Mouse (Mus musculus): ENCODE data around the gene Fam19a1. TPM values are rescaled to one million over a fixed set of nuclear protein-coding genes. Genes with fewer than 3 reads are reported as not detected.

Fam19a1 gene
- total RNA-seq, 1 experiment from 2014 or later = 4.9 TPM

- DNase-seq = no peak
These were observed 324.9 kb downstream of the Fam19a1 start for GRCm38 (mm10) chr6:96437814-96438213.

DNA sequence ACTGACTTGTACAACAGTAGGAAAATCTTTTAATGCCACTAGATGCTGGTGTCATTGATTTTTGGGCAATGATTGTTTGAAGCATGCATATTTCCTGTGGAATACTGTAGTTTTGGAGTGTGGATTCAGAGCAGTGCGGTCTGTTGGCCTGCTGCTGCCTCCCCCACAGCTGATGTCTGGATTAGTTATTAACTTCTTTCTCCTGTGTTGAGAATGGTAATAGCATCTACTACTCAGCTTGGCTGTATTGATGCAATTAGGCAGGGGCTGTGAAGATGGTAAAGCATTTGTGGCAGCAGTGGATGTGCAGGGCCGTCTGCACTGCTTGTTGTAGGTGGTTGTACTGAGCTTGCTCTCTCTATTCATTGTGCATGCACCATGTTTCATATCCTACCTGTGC lies 326.5 kb downstream of the Fam19a1 start:
- no peak for DNase-seq

GRCm38 (mm10) chr6:96441971-96442370 lies 329.0 kb downstream of the Fam19a1 start:
- no peak for DNase-seq

GRCm38 (mm10) chr6:96447466-96447865 lies 334.5 kb downstream of the Fam19a1 start:
- DNase-seq = no peak

GRCm38 (mm10) chr6:96456266-96456665 lies 343.3 kb downstream of the Fam19a1 start:
- DNase-seq = no peak

GRCm38 (mm10) chr6:96457590-96458259 lies 344.8 kb downstream of the Fam19a1 start:
- DNase-seq = no peak

DNA sequence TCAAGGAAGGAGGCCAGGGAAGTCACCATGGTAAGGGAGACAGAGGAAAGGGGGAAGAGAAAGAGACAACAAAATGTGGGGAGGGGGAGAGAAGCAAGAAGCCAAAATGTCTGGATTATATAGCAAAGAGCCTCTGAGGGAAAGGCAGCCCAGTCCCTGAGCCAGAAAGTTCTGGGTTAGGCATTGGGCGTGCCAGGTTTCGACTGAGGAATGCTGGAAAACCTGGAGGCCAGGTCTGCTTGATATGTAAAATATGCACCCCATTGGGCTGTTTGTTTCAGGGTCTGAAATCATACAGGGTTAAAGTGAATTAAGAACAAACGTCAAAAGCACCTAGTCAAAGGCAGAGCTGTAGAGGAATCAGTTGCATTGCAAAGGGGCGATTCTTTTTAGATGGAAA lies 346.1 kb downstream of the Fam19a1 start:
- no peak for DNase-seq

- no peak for DNase-seq
These were observed 386.5 kb downstream of the Fam19a1 start for GRCm38 (mm10) chr6:96499464-96499863.

DNA sequence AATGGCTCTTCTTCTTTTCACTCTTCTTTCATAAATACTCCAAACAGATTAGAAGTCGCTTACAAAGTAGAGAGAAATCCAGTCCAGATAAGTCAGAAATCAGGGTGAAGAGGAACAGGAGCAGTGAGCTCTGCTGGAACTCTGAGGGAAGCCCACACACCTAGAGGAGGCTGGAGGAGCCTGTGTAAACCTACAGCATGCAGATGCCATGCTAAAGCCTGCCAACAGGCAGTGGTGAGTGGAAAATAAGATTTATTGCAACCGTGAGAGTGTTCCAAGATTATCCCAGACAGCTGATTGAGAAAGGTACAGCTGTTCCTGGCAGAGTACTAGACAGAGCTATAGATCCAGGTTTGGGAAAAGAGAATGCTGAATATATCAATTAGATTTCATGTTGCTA lies 428.6 kb downstream of the Fam19a1 start:
- no peak for DNase-seq

- DNase-seq = no peak
These were observed 431.9 kb downstream of the Fam19a1 start for GRCm38 (mm10) chr6:96544832-96545231.

DNA sequence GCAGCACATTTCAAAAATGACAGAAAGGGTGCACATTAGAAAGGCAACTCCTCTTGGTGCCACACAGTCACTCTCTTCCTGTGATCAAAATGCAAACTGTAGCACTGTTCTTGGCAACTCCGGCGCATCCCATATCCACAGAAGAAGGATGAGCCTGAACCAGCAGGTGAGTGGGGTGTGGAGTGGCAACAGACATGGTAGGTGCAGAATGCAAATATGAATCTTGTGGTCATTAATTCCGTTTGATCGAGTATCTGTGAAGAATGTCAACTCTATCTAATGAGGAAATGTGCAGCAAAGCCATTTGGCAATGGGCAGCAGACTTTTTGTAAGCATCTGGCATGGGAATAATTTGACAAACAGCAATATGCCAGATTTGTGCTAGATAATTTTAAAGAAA lies 437.5 kb downstream of the Fam19a1 start:
- DNase-seq = no peak

GRCm38 (mm10) chr6:96578649-96579048 lies 465.7 kb downstream of the Fam19a1 start:
- DNase-seq = no peak

- no peak for DNase-seq
These were observed 467.8 kb downstream of the Fam19a1 start for GRCm38 (mm10) chr6:96580726-96581125.

DNA sequence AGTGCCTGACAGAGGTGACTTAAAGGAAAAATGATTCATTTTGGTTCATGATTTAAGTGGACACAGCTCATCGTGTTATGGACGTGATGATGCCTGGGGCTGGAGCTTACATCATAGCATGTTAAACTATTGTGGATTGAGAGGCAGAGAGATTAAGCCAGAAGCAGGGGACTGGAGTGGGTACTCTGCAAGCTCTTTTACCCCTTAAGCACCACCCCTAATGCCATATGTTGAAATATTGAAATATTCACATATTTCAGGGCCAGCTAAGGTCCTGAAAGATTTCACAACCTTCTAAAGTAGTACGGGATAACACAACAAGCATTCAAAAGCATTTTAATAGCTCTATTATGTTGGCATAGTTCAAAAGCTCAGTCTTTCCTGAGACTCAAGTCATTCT lies 468.2 kb downstream of the Fam19a1 start:
- DNase-seq = no peak

GRCm38 (mm10) chr6:96587427-96587826 lies 474.5 kb downstream of the Fam19a1 start:
- no peak for DNase-seq

DNA sequence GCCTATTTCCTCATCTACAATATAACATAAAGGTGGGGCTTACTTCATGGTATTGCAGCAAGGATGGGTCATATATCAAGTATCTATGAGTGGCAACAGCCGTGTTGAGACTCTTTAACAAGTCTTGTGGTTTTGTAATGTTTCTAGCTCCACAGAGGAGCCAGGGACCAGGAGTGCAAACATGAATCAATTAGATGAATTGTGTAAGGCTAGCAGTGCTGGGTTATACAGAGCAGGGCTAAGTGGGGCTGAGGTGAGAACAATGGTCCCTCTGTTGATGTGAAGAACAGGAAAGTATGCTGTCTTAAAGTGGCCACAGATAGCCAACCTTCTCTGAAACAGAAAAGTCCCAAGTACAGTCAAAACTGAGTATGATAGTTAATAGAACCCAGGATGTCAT lies 480.1 kb downstream of the Fam19a1 start:
- no peak for DNase-seq

DNA sequence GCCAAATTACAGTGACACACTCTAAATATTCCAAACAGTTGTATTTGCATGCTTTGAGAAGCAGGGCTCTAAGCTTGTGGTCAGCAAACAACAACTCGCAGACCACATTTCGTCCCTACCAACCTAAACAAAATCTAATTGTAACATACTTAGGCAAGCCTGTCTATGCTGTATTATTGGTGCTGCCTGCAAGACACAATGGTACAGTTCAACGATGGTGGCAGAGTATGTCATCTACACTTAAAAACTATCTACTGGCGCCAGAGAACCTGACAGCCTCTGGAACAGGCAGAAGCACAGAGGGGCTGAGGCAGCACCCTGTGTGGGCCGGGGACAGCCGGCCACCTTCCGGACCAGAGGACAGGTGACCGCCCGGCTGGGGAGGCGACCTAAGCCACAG lies 482.2 kb downstream of the Fam19a1 start:
- no peak for DNase-seq

GRCm38 (mm10) chr6:96624196-96624595 lies 511.2 kb downstream of the Fam19a1 start:
- no peak for DNase-seq

DNA sequence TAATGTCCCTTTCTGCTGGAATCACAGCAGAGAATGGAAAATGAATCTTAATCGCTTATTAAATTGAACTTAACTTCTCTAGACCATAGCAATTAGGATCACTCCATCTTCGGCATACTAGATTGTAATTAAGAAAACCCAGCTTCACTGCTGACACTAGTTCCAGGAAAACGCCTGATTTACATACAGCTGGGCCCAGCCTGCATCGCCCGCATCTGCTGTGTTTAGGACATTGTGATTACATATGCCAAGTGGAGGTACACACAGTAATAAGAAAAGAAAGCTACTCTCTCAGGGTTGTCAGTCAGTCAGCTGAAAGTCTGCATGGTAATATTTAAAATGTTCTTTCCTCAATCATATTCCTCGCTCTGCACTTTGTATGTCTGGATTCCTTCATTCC lies 518.6 kb downstream of the Fam19a1 start:
- DNase-seq = no peak

GRCm38 (mm10) chr6:96632243-96632642 lies 519.3 kb downstream of the Fam19a1 start:
- no peak for DNase-seq

DNA sequence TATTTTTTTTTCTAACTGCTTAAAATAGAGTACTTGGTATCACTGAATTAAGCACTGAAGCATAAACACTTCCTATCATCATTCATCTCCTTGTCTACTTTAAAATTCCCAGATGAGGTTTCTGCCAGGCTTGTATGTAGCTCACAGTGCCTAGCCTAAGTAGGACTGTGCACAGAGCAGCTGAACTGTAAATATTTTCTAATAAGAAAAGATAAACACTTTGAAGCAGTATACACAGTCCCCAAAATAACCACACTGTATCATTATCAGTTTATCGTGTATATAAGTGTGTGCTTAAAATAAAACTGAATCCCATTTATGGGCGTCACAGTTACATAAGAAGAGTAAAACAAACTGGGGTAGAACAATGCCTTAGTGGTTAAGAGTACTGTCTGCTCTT lies 522.7 kb downstream of the Fam19a1 start:
- DNase-seq = no peak

- no peak for DNase-seq
These were observed 535.8 kb downstream of the Fam19a1 start for GRCm38 (mm10) chr6:96648742-96649141.

- DNase-seq = no peak
These were observed 536.3 kb downstream of the Fam19a1 start for GRCm38 (mm10) chr6:96649267-96649666.

- DNase-seq = no peak
These were observed 553.4 kb downstream of the Fam19a1 start for GRCm38 (mm10) chr6:96666311-96666710.

DNA sequence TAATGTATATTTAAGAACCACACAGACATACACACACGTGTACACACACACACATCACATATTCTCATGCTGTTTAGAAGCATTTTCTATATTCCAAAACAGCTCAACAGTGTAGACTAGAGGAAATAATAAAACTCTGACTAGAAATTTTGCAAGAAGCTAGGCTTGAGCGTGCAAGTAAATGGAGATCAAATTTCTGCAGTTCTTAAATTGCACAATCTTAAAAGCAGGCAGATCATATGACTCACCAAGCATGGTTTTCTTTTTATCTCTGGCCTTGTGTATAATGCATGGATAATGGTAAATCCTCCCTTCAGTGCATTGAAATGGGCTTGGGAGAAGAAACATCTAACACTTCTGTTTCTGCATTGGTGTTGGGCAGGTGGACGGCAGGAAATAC lies 564.9 kb downstream of the Fam19a1 start:
- DNase-seq = no peak

Data from adrenal gland, postnatal 25 days (tissue).